Mouse (Mus musculus) ES-E14 (cell line): ENCODE results near the gene Ptpn7.

Source experiments
- CHD2 ChIP-seq: IDR thresholded peaks from 2 replicates; pipeline ENCODE4 v1.6.1; 2014; ENCODE audit warnings: mild to moderate bottlenecking, low read depth, low read length, inconsistent platforms
- MAFK ChIP-seq: IDR thresholded peaks from 2 replicates; pipeline ENCODE4 v1.6.1; 2014; ENCODE audit warnings: mild to moderate bottlenecking, low read depth, low read length, inconsistent platforms; ENCODE audit not compliant: insufficient read depth
- ZNF384 ChIP-seq: IDR thresholded peaks from 2 replicates; pipeline ENCODE4 v1.6.1; 2012; ENCODE audit warnings: low read depth, low read length, inconsistent platforms

GRCm38 (mm10) chr1:135181880-135182623, 49.6 kb downstream of the Ptpn7 start:
- TF ChIP-seq CHD2: no peak
- TF ChIP-seq MAFK: no peak
- TF ChIP-seq ZNF384: no peak
